Mouse (Mus musculus) urinary bladder, postnatal 4 days (tissue): ENCODE data around the gene Il20ra.

Experiments
- DNase-seq, 2 experiments: peaks; one replicate each; pipeline ENCODE4 v3.0.0; 2021 to 2022; ENCODE audit warnings: low spot score in 2 of 2

The Il20ra gene

DNA sequence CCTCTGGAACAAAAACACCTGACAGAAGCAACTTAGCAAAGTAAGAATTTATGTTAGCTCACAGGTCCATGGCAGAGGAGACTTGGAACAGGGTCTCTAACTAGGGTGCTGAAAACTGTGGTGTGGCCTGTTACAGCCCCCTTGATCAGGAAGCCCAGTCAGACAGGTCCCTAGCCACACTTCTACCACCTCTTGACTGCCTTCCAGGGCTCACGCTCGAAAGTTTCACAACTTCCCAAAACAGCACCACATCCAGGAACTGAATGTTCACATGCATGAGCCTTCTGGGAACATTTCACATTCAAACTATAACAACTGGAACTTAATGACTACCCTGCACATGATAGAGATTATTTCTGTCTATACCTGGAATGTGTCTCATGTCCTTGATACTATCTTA, 53.1 kb downstream of the Il20ra start:
- no peak for DNase-seq

DNA sequence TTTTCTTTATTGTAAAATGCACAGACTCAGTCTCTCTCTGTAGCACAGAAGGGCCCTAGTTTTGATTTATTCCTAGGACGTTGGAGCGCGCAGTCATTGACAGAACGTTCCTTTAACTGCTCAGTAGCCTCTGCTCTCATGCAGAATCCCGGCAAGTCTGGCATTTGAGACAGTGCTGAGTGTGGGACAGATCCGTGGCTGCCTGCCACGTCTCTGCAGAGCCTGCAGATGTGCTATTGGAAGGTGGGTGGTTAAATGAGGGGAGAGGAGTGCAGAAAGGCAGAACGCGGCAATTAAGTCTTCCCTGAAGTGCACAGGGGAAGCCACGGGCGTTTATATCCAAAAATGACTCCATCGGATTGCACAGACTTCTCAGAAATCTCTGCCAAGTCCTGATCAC, 66.7 kb downstream of the Il20ra start:
- no peak for DNase-seq

DNA sequence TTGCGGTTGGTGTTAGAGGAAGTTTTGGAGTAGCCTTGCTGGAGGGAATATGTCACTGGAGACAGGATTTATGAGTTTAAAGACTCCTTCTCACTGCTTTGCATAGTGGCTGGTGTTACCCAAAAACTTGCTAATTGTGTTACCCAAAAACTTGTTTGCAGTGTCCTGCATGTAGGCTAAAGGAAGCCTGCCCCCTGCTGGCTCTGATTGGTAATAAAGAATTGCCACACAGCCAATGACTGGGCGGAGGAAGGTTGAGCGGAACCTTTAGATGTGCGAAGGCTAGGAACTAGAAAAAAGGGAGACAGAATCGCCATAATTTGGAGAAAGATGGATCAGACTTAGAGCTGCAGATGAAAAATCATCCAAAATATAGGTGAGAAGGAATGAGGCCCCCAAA, 69.0 kb downstream of the Il20ra start:
- no peak for DNase-seq

DNA sequence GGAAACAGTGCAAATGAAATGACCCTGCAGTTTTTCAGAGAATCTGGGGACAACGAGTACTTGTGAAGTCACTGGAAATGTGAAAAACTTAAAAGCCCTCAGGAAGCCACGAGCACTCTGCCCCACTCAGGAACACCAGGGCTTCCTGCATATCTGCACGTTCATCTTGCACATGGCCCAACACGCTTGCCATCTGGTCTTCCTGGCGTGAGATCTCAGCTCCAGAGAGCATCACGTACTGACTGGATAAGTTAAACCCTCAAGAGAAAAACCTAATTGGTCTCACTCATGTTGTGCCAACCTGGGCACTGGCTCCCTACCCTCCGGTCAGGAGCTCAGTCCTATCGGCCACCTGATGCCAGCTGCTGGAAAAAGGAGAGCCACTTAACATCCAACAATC, 82.6 kb downstream of the Il20ra start:
- no peak for DNase-seq

DNA sequence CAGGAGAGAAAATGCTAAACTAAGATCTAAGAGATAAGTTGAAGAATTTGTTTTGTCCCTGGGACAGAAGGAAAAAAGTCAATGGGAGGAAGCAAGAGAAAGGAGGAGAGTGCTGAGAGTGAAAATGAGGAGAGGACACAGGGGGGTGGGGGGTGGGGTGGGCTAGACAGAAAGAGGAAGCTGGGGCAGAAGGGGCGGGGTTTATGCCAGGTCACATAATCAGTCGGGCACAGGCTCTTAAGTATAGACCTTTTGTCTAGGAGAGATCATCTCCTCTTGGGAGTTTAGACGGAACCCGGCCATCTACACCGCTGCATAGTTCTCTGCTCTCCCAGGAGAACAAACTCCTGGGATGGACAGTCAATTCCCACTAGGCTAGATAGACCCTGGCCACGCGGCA, 90.6 kb downstream of the Il20ra start:
- no peak for DNase-seq

DNA sequence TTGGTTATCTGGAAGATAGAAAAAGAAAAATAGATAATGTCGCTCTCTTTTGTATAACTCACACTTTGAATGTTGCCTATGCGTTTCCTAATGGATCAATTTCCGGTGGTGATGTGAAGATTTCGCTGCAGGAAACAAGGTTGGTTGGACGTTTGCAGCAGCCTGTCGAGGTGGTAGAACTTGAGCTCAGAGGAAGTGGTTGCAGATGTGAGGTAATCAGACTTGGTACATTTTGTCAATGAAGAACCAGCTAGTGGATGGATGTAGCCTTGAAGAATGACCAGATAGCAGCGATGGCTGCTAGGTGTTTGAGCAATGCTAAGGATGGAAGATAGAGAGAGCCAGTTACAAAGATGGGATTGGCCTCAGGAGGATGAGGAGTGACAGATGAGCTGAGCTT, 92.4 kb downstream of the Il20ra start:
- no peak for DNase-seq
